ENCODE assay signal across 8 mouse cellular contexts in the genomic region with DNA sequence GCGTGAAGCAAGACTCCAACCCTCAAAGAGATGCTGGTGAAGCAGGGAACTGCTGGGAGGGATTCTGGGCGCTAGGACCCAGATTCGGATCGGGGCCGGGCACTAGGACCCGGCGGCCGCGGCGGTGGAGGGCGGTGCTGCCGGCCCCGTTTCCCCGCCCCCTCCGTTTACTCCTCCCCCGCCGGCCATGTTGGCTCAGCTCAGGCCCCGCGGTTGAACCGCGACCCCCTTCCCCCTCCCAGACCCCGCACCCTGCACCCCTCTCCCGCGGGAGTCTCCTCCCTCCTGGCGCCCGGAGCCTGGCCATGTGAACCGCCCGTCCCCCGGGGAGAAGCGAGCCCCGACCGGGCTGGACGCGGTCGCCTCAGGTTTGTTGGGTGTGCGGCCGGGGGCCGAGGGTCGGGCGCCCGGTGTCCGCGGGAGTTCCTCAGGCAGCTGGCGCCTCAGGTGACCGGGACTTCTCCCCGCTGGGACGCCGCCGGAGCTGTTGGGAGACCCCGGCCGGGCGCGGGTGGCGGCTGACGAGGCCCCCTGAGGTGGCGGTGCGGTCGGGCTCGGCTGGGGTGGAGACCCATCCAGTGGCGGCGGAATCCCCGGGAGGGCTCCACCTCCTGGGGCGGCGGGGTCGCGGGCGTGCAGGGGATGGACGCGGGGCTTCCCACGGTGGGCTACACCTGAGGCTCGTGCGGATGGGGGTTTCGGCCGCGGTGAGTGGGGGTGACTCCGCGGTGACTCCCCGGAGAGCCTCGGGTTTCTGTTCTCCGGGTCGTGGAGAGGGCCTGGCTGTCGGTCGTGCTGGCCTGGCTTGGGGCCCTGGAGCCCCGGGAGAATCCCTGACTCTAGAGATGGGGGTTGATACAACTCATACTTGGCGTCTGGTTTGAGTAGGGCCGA. TPM values are rescaled to one million over a fixed set of nuclear protein-coding genes. Genes with fewer than 3 reads are reported as not detected.
DNase-seq lines count a peak whose midpoint lies in the region; ATAC-seq and TF ChIP-seq lines count a peak whose summit lies in the region.

No protein-coding gene starts in this region.

- peak overlapping the region; percentile 68 for H3K4me2 ChIP-seq in forebrain, embryonic 15.5 days (replicated peaks)

- H3K9ac ChIP-seq in forebrain, embryonic 15.5 days (replicated peaks), result peak overlapping the region; percentile 70

- H3K4me3 ChIP-seq in G1E (ENCODE audit: low read depth, low read length), result peak overlapping the region; percentile 89
- H3K4me3 ChIP-seq in forebrain, embryonic 15.5 days, result peak overlapping the region; percentile 96

- ATAC-seq in G1E (ENCODE audit: extremely low read depth, insufficient number of reproducible peaks, low FRiP score, poor library complexity, severe bottlenecking), result no peak
- ATAC-seq in forebrain, embryonic 15.5 days (replicated peaks), result peak; percentile 84

- H3K27ac ChIP-seq in forebrain, embryonic 15.5 days (replicated peaks), result peak overlapping the region; percentile 88

- no peaks in the 10 kb centered on the region for H3K9me3 ChIP-seq in G1E (replicated peaks)
- no peaks in the 10 kb centered on the region for H3K9me3 ChIP-seq in forebrain, embryonic 15.5 days

- peaks cover 58% of the 10 kb centered on the region for H3K4me1 ChIP-seq in G1E (ENCODE audit: insufficient read depth, low read depth, low read length)
- peaks cover 45% of the 10 kb centered on the region for H3K4me1 ChIP-seq in forebrain, embryonic 15.5 days

- TF ChIP-seq CTCF in G1E (IDR thresholded peaks at IDR 0.05; ENCODE audit: low read depth, low read length), result no peak

- H3K36me3 ChIP-seq in G1E (replicated peaks), result peaks cover 19% of the 10 kb centered on the region
- no peaks in the 10 kb centered on the region for H3K36me3 ChIP-seq in forebrain, embryonic 15.5 days

- WGBS in forebrain, embryonic 15.5 days, result under 1% methylated on average over 84 of the region's 86 CpGs

- peak; percentile 79 for DNase-seq in G1E (ENCODE audit: low spot score)
- DNase-seq in cerebellum, adult 11 months, result peak; percentile 71
- peak; percentile 85 to 87 for DNase-seq in heart, postnatal 36 days
- DNase-seq in layer of hippocampus, adult 8-10 months (ENCODE audit: low spot score in 2 of 2), result peak; percentile 45 to 60
- DNase-seq in lung, postnatal 14 days, result peak; percentile 85
- peak; percentile 68 for DNase-seq in retina, adult 2 months (ENCODE audit: low read depth, low spot score)
- peak; percentile 79 for DNase-seq in thymus, postnatal 25 days

- intact Hi-C loops in heart, postnatal 36 days (cut with DNase I), result no loop called here

- no peaks in the 10 kb centered on the region for H3K27me3 ChIP-seq in G1E (ENCODE audit: insufficient read depth, low read length)
- no peaks in the 10 kb centered on the region for H3K27me3 ChIP-seq in forebrain, embryonic 15.5 days

RNA-seq across cellular contexts. Expression of a gene that starts 5.6 kb away (rescaled TPM):
- total RNA-seq in G1E (2014; fragmentation: Nextera tagmentation), result 102 and 116 TPM in 2 replicates
- total RNA-seq in G1E (2017), result 14.8 and 16.6 TPM in 2 replicates
- polyA plus RNA-seq in G1E (2012), result 24.8 and 34.7 TPM in 2 replicates
- 9.1 and 9.8 TPM in 2 replicates for polyA plus RNA-seq in forebrain, embryonic 15.5 days (2015; fragmentation: Nextera tagmentation; extraction: Ambion mirVana)
- total RNA-seq in heart, postnatal 36 days (2021), result 10 to 100 TPM; 23.8 TPM
- total RNA-seq in layer of hippocampus, adult 8-10 months (2022), result 10 to 100 TPM; 38.8 to 50.0 (median 46.3) TPM

RNA-seq across cellular contexts. Expression of a gene that starts 13.9 kb away (rescaled TPM):
- total RNA-seq in G1E (2014; fragmentation: Nextera tagmentation) (2,076 and 2,077 TPM in 2 replicates), G1E (2017) (2,841 and 2,974 TPM in 2 replicates)
- 1,412 and 1,783 TPM in 2 replicates for polyA plus RNA-seq in G1E (2012)
- 2,026 and 2,088 TPM in 2 replicates for polyA plus RNA-seq in forebrain, embryonic 15.5 days (2015; fragmentation: Nextera tagmentation; extraction: Ambion mirVana)
- 1,000 to 10,000 TPM; 9,026 to 9,193 TPM for total RNA-seq in heart, postnatal 36 days (2021)
- total RNA-seq in layer of hippocampus, adult 8-10 months (2022), result 1,000 to 10,000 TPM; 1,554 to 1,727 (median 1,622) TPM

RNA-seq across cellular contexts. Expression of a gene that starts 38.2 kb away (rescaled TPM):
- total RNA-seq in G1E (2014; fragmentation: Nextera tagmentation), result 209 and 228 TPM in 2 replicates
- total RNA-seq in G1E (2017), result 269 and 315 TPM in 2 replicates
- 268 and 269 TPM in 2 replicates for polyA plus RNA-seq in G1E (2012)
- polyA plus RNA-seq in forebrain, embryonic 15.5 days (2015; fragmentation: Nextera tagmentation; extraction: Ambion mirVana), result 430 and 444 TPM in 2 replicates
- total RNA-seq in heart, postnatal 36 days (2021), result 10 to 100 TPM; 80.7 to 90.5 TPM
- 100 to 1,000 TPM; 128 to 136 (median 133) TPM for total RNA-seq in layer of hippocampus, adult 8-10 months (2022)
